ENCODE assay signal across 22 mouse cellular contexts in the genomic region with DNA sequence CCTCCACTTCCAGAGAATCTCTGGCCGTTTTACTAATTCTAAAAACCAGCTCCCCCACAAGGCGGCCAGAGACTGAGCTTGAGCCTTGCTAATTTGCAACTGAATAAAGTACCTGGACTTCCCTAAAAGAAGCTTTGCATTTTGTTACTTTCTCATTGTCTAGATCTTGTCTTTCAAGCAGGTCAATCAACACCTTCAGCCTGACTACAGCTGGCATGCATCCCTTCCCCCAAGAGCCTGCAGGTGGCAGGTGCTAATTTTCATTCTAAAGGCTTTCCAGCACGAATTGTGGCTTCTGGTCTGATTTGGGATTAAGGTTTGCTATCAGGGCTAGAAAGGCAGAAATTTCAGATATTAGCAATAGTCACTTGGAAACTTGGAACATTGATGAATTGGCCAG.
A peak's percentile ranks its signal among the peaks of the same experiment; 100 is the strongest.
DNase-seq lines count a peak whose midpoint lies in the region; TF ChIP-seq lines count a peak whose summit lies in the region.
"Had no signal": no experiment of that assay in that cellular context is flagged by ENCODE, and none has a peak within 500 bp of the region (broad histone marks: within the 10 kb centered on the region; RNA-seq: fewer than 3 reads in every experiment).

No protein-coding gene starts in this region.

- H3K4me1 ChIP-seq in ES-E14 (ENCODE audit: control insufficient read depth in 2 of 2, insufficient read depth in 2 of 2, low read length in 2 of 2, poor library complexity in 1 of 2), result no peaks in the 10 kb centered on the region; a peak in 1 of 4 replicates
- no peaks in the 10 kb centered on the region for H3K4me1 ChIP-seq in heart, embryonic 10.5 days
- H3K4me1 ChIP-seq: embryonic facial prominence, embryonic 13.5 days; embryonic facial prominence, embryonic 15.5 days; forebrain, embryonic 10.5 days; forebrain, embryonic 12.5 days had no signal

- H3K36me3 ChIP-seq in ES-E14 (ENCODE audit: control insufficient read depth, insufficient read depth, low read length, poor library complexity, severe bottlenecking), result peaks cover 3% of the 10 kb centered on the region; the same call in 1 of the 2 replicates
- H3K36me3 ChIP-seq in heart, embryonic 10.5 days, result no peaks in the 10 kb centered on the region
- H3K36me3 ChIP-seq: embryonic facial prominence, embryonic 13.5 days; embryonic facial prominence, embryonic 15.5 days; forebrain, embryonic 10.5 days; forebrain, embryonic 12.5 days had no signal

- H3K9me3 ChIP-seq in ES-E14 (ENCODE audit: control insufficient read depth, insufficient read depth, low read depth, low read length), result 0 out of 2 replicates have a peak, but pooled peaks cover 2% of the 10 kb centered on the region
- H3K9me3 ChIP-seq in heart, embryonic 10.5 days, result peaks cover 4% of the 10 kb centered on the region; the same call in 1 of the 2 replicates

- no peaks in the 10 kb centered on the region for H3K27me3 ChIP-seq in heart, embryonic 10.5 days (ENCODE audit: insufficient read depth, poor library complexity, severe bottlenecking)
- H3K27me3 ChIP-seq: CH12.LX; embryonic facial prominence, embryonic 13.5 days; embryonic facial prominence, embryonic 15.5 days; forebrain, embryonic 12.5 days had no signal

- no peak overlapping the region for H3K4me3 ChIP-seq in ES-E14 (ENCODE audit: insufficient read depth in 1 of 2, low read depth in 1 of 2, low read length in 2 of 2, poor library complexity in 1 of 2, severe bottlenecking in 1 of 2)
- H3K4me3 ChIP-seq in heart, embryonic 10.5 days, result no peak overlapping the region
- H3K4me3 ChIP-seq: embryonic facial prominence, embryonic 13.5 days; embryonic facial prominence, embryonic 15.5 days; erythroblast, embryonic 14.5 days; forebrain, embryonic 10.5 days; forebrain, embryonic 12.5 days had no signal

- H3K9ac ChIP-seq in ES-E14 (ENCODE audit: insufficient read depth, low read depth, low read length, poor library complexity, severe bottlenecking), result no peak overlapping the region
- H3K9ac ChIP-seq: embryonic facial prominence, embryonic 13.5 days; embryonic facial prominence, embryonic 15.5 days; forebrain, embryonic 12.5 days had no signal

- no peak overlapping the region for H3K27ac ChIP-seq in ES-E14 (ENCODE audit: insufficient read depth, low read depth, low read length, poor library complexity, severe bottlenecking)
- no peak overlapping the region for H3K27ac ChIP-seq in heart, embryonic 10.5 days
- H3K27ac ChIP-seq: embryonic facial prominence, embryonic 13.5 days; embryonic facial prominence, embryonic 15.5 days; forebrain, embryonic 10.5 days; forebrain, embryonic 12.5 days had no signal

- in situ Hi-C loops in ES-E14 (cut with MboI; ENCODE audit: low sequenced_read_pairs in 2 of 2, unreplicated experiment in 2 of 2), result no loop called here

- 64% methylated on average over 3 of the region's 3 CpGs for WGBS in heart, embryonic 10.5 days

- peak; percentile 4 for DNase-seq in testis, postnatal 14 days (ENCODE audit: low spot score)
- no peak for DNase-seq in testis, postnatal 10 days (ENCODE audit: low spot score)
- peak; percentile 41 for DNase-seq in ES-E14 (ENCODE audit: low read depth, low spot score)
- peak; percentile 71 for DNase-seq in ZHBTc4 (ENCODE audit: low read depth, low spot score)
- no peak for DNase-seq in heart, embryonic 10.5 days (ENCODE audit: low spot score)
- no peak for DNase-seq in adipocyte (ENCODE audit: low spot score)
- DNase-seq: adrenal gland, adult 8-10 months; adrenal gland, postnatal 14 days; adrenal gland, postnatal 36 days; B cell, adult 2 months; cerebellum, adult 11-12 months; cerebellum, adult 2 months; cerebellum, adult 9-11 months; cerebellum, postnatal 14 days; cerebellum, postnatal 36 days; embryo, embryonic 11 days had no signal

TF ChIP-seq in ES-E14, 5 proteins besides CTCF, POLR2A, EP300 and RAD21:
- TF ChIP-seq ZC3H11A (IDR thresholded peaks at IDR 0.05; ENCODE audit: borderline replicate concordance, low read depth, low read length) (no peak), HCFC1 (IDR thresholded peaks at IDR 0.05; ENCODE audit: borderline replicate concordance, insufficient read depth, low read length) (no peak), CHD2 (IDR thresholded peaks at IDR 0.05; ENCODE audit: low read depth, low read length) (no peak), MAFK (IDR thresholded peaks at IDR 0.05; ENCODE audit: insufficient read depth, low read depth, low read length) (no peak), ZNF384 (IDR thresholded peaks at IDR 0.05; ENCODE audit: low read depth, low read length) (no peak)

Comparison
In these comparisons a context has a peak if more than half of its experiments do, and no peak if none do; other contexts are left out.
1. DNase-seq: peak in testis, postnatal 14 days (single experiment), ES-E14 (single experiment) and ZHBTc4 (single experiment); none in testis, postnatal 10 days (single experiment), heart, embryonic 10.5 days (single experiment) and adipocyte (single experiment).